Mouse (Mus musculus): ENCODE measurements at regions not wholly inside any gene's neighbourhood (a gene's known extent, or its start where the extent isn't known, plus 50 kb on each side); places are given as distances from the start of the nearest gene placed in this dataset.

DNA sequence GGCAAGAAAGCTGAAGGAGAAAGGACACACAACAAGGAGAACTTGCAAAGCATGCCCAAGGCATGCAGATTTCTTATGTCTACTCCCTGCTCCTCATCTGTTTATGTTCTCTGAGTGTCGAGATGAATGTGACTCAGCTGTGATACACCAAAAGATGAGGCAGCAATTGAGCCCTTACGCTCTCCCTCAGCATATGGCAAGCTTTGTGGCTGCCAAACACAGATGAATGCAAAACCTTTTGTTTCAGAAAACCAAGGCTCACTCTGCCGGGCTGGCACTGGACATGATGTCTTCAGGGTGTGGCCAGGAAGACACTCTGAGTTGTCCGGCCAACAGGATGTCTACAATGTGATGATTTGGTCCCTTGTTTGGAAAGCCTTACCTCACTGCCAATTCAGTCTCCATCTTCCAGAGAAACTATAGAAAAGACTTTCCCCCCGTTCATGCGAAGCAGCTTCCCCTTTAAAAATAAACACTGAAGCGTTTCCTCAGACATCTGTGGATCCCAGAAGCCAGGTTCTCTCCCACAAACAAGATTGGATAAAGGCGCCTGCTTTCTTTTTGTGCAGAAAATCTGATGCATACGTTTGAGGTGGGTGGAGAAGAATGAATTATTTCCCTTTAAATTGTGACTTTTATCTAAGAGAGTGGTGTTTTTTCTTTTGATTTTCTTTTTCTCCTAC is 171.5 kb downstream of the Tmx1 start:
- no peaks in the 10 kb centered on the region for H3K4me1 ChIP-seq (ENCODE audit: control insufficient read depth, insufficient read depth, low read length)
- WGBS, result 62% methylated on average over 9 of the region's 9 CpGs
- H3K4me3 ChIP-seq (replicated peaks; ENCODE audit: control insufficient read depth, low read depth, low read length), result no peak overlapping the region
- no peak overlapping the region for H3K27ac ChIP-seq (ENCODE audit: control insufficient read depth, insufficient read depth, low read depth, low read length, poor library complexity)
- TF ChIP-seq CTCF (IDR thresholded peaks at IDR 0.05; ENCODE audit: control insufficient read depth, insufficient read depth, low read length) (no peak), POLR2A (IDR thresholded peaks at IDR 0.05; ENCODE audit: borderline replicate concordance, control insufficient read depth, low read depth, low read length) (no peak)

GRCm38 (mm10) chr12:70627638-70628037 is 174.7 kb downstream of the Tmx1 start:
- Histone ChIP-seq H3K4me1 (ENCODE audit: control insufficient read depth, insufficient read depth, low read length) (no peaks in the 10 kb centered on the region), H3K27ac (ENCODE audit: control insufficient read depth, insufficient read depth, low read depth, low read length, poor library complexity) (no peak overlapping the region), H3K4me3 (replicated peaks; ENCODE audit: control insufficient read depth, low read depth, low read length) (no peak overlapping the region)
- WGBS, result 71% methylated on average over 7 of the region's 7 CpGs
- TF ChIP-seq CTCF (IDR thresholded peaks at IDR 0.05; ENCODE audit: control insufficient read depth, insufficient read depth, low read length) (no peak), POLR2A (IDR thresholded peaks at IDR 0.05; ENCODE audit: borderline replicate concordance, control insufficient read depth, low read depth, low read length) (no peak)

GRCm38 (mm10) chr12:70628384-70629365 is 175.8 kb downstream of the Tmx1 start:
- no peak overlapping the region for H3K27ac ChIP-seq (ENCODE audit: control insufficient read depth, insufficient read depth, low read depth, low read length, poor library complexity)
- H3K4me1 ChIP-seq (ENCODE audit: control insufficient read depth, insufficient read depth, low read length), result no peaks in the 10 kb centered on the region
- H3K4me3 ChIP-seq (replicated peaks; ENCODE audit: control insufficient read depth, low read depth, low read length), result no peak overlapping the region
- 56% methylated on average over 21 of the region's 21 CpGs for WGBS
- no peak for TF ChIP-seq CTCF (IDR thresholded peaks at IDR 0.05; ENCODE audit: control insufficient read depth, insufficient read depth, low read length)
- no peak for TF ChIP-seq POLR2A (IDR thresholded peaks at IDR 0.05; ENCODE audit: borderline replicate concordance, control insufficient read depth, low read depth, low read length)

- H3K27ac ChIP-seq (ENCODE audit: control insufficient read depth, insufficient read depth, low read depth, low read length, poor library complexity), result no peak overlapping the region
- no peak for TF ChIP-seq POLR2A (IDR thresholded peaks at IDR 0.05; ENCODE audit: borderline replicate concordance, control insufficient read depth, low read depth, low read length)
- TF ChIP-seq CTCF (IDR thresholded peaks at IDR 0.05; ENCODE audit: control insufficient read depth, insufficient read depth, low read length), result no peak
- 72% methylated on average over 5 of the region's 5 CpGs for WGBS
These were observed 176.5 kb downstream of the Tmx1 start for GRCm38 (mm10) chr12:70629371-70629770.

GRCm38 (mm10) chr12:70631281-70631680 is 178.4 kb downstream of the Tmx1 start:
- WGBS, result 71% methylated on average over 6 of the region's 6 CpGs
- Histone ChIP-seq H3K4me3 (replicated peaks; ENCODE audit: control insufficient read depth, low read depth, low read length) (no peak overlapping the region), H3K27ac (ENCODE audit: control insufficient read depth, insufficient read depth, low read depth, low read length, poor library complexity) (no peak overlapping the region), H3K4me1 (ENCODE audit: control insufficient read depth, insufficient read depth, low read length) (no peaks in the 10 kb centered on the region)
- TF ChIP-seq CTCF (IDR thresholded peaks at IDR 0.05; ENCODE audit: control insufficient read depth, insufficient read depth, low read length), result no peak
- TF ChIP-seq POLR2A (IDR thresholded peaks at IDR 0.05; ENCODE audit: borderline replicate concordance, control insufficient read depth, low read depth, low read length), result no peak

More at GRCm38 (mm10) chr12:70629371-70629770, 176.5 kb downstream of the Tmx1 start:
- H3K4me3 ChIP-seq (replicated peaks; ENCODE audit: control insufficient read depth, low read depth, low read length), result no peak overlapping the region
- no peaks in the 10 kb centered on the region for H3K4me1 ChIP-seq (ENCODE audit: control insufficient read depth, insufficient read depth, low read length)

- Histone ChIP-seq H3K4me1 (ENCODE audit: control insufficient read depth, insufficient read depth, low read length) (no peaks in the 10 kb centered on the region), H3K27ac (ENCODE audit: control insufficient read depth, insufficient read depth, low read depth, low read length, poor library complexity) (no peak overlapping the region), H3K4me3 (replicated peaks; ENCODE audit: control insufficient read depth, low read depth, low read length) (no peak overlapping the region)
- WGBS, result 49% methylated on average over 4 of the region's 4 CpGs
- TF ChIP-seq POLR2A (IDR thresholded peaks at IDR 0.05; ENCODE audit: borderline replicate concordance, control insufficient read depth, low read depth, low read length), result no peak
- TF ChIP-seq CTCF (IDR thresholded peaks at IDR 0.05; ENCODE audit: control insufficient read depth, insufficient read depth, low read length), result no peak
These were observed 180.3 kb downstream of the Tmx1 start for GRCm38 (mm10) chr12:70633194-70633593.

DNA sequence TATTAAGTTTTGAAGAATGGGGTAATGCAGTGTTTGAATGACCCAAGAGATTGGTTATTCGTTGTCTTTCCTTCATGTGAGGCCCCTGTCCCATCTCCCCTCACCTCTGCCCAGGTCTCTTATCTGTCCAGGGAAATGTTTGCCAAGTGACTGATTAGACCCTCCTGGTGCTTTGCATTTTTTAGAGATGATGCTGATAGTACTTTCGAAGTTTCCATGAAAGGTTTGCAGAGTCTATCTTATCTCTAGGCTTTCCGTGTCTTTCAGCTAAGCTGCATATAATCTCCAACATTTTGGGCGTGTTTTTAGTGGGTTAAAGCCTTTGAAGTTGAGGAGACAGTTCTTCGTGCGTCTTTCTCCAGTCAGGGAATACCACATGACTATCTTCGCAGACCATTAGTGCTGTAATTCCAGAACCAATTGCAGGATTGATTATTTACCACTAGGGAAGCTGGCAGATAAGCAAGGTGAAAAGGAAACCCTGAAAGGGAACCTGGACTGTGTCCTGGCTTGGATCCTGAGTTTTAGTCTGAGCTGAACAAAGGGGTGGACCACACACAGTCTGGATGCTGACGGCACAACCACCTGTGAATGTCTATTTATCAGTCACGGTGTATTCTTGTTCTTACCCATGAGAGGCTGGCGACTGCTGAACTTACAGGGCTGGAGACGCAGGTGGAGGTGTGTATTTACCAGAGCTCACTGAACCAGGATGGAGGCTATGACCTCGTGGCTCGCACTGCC is 180.9 kb downstream of the Tmx1 start:
- Histone ChIP-seq H3K4me3 (replicated peaks; ENCODE audit: control insufficient read depth, low read depth, low read length) (no peak overlapping the region), H3K4me1 (ENCODE audit: control insufficient read depth, insufficient read depth, low read length) (no peaks in the 10 kb centered on the region), H3K27ac (ENCODE audit: control insufficient read depth, insufficient read depth, low read depth, low read length, poor library complexity) (no peak overlapping the region)
- WGBS, result 54% methylated on average over 13 of the region's 13 CpGs
- TF ChIP-seq POLR2A (IDR thresholded peaks at IDR 0.05; ENCODE audit: borderline replicate concordance, control insufficient read depth, low read depth, low read length), result no peak
- TF ChIP-seq CTCF (IDR thresholded peaks at IDR 0.05; ENCODE audit: control insufficient read depth, insufficient read depth, low read length), result no peak

- no peak for TF ChIP-seq POLR2A (IDR thresholded peaks at IDR 0.05; ENCODE audit: borderline replicate concordance, control insufficient read depth, low read depth, low read length)
- no peak for TF ChIP-seq CTCF (IDR thresholded peaks at IDR 0.05; ENCODE audit: control insufficient read depth, insufficient read depth, low read length)
- 90% methylated on average over 7 of the region's 7 CpGs for WGBS
- Histone ChIP-seq H3K27ac (ENCODE audit: control insufficient read depth, insufficient read depth, low read depth, low read length, poor library complexity) (no peak overlapping the region), H3K4me3 (replicated peaks; ENCODE audit: control insufficient read depth, low read depth, low read length) (no peak overlapping the region), H3K4me1 (ENCODE audit: control insufficient read depth, insufficient read depth, low read length) (no peaks in the 10 kb centered on the region)
These were observed 183.1 kb downstream of the Tmx1 start for GRCm38 (mm10) chr12:70635997-70636396.
